Mouse (Mus musculus) layer of hippocampus, adult 8-10 months (tissue): Measurements from ENCODE around the gene Yars. TPM values are rescaled to one million over a fixed set of nuclear protein-coding genes. Genes with fewer than 3 reads are reported as not detected.
A peak's percentile ranks its signal among the peaks of the same experiment; 100 is the strongest.

Experiments
- DNase-seq, 2 experiments: peaks; one replicate each; pipeline ENCODE4 v3.0.0; 2022; ENCODE audit warnings: low spot score in 2 of 2
- total RNA-seq, 4 experiments: library from RNA; stranded (reverse); gene quantifications; 2 replicates each; pipeline ENCODE4 v1.2.4; 2022

The Yars gene
- total RNA-seq, 4 experiments from 2014 or later = 85.5 to 91.6 (median 87.1) TPM

GRCm38 (mm10) chr4:129227170-129227984 is 37.8 kb downstream of the Yars start:
- no peak for DNase-seq

DNA sequence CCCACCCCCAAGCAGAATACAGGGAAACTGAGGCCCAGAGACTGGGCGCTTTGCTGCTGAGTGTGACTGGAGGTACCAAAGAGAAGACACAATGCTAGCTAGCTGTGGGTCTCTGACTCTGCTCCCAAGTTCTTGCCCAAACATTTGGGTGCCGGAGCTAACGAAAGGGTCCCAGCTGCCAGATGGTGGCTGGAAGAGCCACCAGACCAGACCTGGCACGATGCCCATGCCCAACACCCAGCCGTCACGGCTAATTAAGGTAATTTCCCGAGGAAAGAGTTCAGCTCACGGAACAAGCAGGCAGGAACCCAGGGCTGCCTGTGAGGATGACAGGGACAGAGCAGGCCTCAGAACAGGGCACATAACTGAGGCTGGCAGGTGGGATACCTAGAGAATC is 38.4 kb downstream of the Yars start:
- no peak for DNase-seq

GRCm38 (mm10) chr4:129230926-129231325 is 41.4 kb downstream of the Yars start:
- DNase-seq = no peak

GRCm38 (mm10) chr4:129231594-129232450 is 42.3 kb downstream of the Yars start:
- no peak for DNase-seq

- no peak for DNase-seq
These were observed 43.2 kb downstream of the Yars start for GRCm38 (mm10) chr4:129232561-129233360.

- DNase-seq = no peak
These were observed 44.9 kb downstream of the Yars start for GRCm38 (mm10) chr4:129234488-129234887.

DNA sequence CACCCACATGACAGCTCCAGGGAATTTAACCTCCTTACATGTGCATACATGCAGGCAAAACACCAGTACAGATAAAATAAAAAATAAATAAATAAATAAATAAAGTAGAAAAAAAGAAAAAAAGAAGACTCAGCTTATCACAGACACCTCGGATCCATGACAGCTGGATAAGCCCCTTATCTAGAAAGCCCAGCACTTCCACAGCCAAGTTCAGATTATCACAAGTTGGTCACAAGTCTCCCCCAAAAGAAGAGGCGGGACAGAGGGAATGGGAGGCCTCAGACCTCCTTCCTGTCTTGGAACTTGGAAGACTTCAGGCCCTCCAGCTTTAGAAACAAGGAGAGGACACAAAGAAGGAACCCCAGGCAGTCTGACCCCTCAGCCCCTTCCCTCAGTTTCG is 45.6 kb downstream of the Yars start:
- no peak for DNase-seq

DNA sequence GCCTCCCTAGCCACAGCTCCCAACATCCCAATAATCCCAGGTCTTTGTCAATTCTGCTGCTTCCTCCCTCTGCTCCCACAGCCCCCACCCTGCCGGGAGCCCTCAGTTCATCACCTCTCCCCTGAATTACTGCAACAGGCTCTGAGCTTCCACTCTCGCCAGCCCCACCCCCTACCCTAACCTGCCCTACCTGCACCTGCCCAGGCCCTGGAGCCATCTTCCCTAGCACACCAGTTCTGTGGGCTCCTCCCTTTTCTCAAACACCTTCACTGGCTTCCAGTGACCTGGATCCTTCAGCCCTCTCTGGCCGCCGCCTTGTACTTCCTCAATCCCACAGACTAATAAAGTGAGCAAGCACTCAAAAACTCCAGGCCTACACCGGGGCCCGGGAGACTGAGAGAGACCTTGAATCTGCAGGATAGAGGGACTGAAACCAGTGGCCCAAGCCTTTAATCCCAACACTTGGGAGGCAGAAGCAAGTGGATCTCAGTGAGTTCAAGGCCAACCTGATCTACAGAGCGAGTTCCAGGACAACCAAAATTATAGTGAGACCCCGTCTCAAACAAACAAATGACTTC is 46.8 kb downstream of the Yars start:
- DNase-seq = no peak

DNA sequence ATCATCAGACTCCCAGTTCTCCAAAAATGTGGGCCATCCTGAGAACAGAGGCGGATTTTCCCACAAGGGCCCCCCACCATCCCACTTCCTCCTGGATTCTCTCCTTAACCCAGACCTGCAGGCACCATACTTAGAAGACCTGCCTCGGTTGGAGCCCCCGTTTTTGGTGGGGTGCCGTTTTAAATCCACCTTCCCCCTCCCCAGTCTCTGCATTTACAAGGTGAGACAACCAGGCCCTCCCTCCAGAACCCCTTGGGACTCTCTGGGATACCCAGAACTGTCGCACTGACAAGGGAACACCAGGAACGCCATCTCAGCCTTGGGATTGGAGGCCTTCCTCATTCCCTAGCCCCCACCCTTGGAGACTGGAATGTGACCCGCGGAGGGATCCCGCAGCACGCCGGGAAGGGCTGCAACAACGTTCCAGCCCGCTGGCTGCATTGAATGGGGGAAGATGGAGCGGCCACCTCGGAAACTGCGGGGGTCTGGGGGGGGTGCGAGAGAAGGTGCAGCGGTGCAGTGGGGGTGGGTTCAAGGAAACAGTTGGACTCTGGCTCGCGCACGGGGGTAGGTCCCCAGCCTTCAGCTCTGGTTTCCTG is 48.4 kb downstream of the Yars start:
- no peak for DNase-seq

DNA sequence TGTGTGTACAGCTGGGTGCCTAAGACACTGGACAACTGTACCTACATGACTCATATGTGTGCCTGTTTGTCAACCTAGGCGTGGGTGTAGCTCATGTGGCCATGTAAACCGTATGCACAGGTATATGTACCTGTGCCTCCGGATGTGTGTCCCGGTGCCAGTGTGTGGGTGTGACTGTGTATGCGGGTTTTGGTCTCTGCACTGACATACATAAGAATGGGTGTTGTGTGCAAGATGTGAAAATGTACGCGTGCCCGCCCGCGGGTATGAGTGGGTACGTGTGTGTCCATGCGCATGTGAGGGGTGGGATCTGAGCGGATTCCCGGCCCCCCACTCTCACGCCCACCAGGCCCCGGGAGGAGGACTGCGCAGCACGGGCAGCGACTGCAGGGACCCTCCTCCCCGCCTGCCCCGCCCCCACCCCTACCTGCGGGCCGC is 49.0 kb downstream of the Yars start:
- DNase-seq = peak in 1 of 2 experiments; percentile 26

DNA sequence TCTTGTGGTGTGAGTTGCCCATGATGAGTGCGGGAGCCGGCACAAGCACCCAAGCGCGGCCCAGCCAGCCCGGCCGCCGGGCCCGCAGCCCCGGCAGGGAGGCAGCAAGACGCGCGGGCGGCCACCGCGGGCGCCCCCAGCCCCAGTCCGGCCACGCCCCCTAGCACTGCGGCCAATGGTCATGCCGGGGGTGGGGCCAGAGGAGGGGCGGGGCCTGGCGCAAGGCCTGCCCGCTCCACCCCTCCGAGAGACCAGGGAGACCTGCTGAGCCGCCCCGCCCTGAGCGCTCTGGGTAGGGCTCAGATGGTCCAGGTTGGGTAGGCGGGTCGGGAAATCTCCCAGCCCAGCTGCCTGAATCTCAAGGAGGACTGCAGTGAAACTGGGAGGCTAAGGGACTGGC is 49.5 kb downstream of the Yars start:
- DNase-seq = peak; percentile 51 to 54

GRCm38 (mm10) chr4:129241898-129242297 is 52.3 kb downstream of the Yars start:
- DNase-seq = no peak

GRCm38 (mm10) chr4:129242327-129242726 is 52.8 kb downstream of the Yars start:
- DNase-seq = no peak

DNA sequence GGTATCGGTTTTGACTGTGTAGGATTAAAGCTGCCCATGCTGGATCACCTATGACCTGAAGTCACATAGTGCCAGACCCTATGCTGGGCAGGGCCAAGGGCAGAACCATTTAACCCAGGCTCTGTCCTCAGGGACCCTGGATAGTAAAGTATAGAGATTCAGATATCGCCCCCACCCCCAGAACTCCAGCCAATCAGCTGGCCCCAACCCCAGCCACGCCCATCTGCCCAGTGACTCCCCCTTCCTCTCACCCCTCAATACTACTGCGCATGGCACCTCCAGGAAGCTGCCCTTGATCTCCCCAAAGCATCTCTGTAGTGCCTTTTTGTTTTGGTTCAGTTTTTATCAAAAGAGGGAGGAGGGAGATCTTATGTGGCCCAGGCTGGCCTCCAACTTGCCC is 53.2 kb downstream of the Yars start:
- DNase-seq = no peak

GRCm38 (mm10) chr4:129244802-129245201 is 55.2 kb downstream of the Yars start:
- DNase-seq = no peak

DNA sequence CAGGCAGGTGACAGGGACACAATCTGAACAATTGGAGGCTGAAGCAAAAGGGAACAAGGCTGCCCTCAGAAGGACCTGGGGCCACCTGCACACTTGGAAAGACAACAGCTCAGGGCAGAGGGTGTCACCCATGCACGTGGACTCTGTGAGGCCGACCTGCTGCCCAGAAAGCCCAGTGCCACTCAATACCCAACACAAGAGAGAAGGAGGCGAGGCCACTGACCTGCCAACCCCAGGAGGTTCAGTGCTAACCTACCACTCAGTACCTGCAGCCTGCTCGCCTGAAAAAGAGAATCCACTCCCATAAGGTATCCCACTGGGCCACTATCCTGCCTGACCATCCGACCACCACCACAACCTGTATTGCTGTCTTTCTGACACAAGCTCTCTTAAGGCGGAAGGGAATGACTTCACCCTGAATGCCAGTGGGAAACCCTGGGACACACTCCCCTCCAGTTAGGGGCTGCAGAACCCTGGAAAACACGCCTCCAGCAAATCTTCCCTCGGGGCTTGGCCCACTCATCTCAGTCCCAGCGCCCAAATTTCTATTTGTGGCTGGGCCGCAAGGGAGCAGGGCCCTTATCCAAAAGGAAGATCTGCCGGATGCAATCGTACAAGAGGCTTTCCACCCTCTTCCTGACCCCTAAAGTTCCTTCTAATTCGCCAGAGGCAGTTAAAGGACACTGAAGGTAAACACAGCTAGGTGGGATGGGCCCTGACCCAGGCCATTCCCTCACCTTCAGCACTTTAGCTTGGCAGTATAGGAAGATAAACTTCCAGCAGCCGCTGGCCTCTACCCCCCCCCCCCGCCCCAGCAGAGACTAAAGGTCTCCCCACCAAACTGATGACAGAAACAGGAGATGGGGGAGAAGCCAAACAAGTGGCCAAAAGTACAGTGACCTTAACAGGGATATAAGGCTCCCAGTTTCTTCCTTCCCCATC is 57.1 kb downstream of the Yars start:
- DNase-seq = no peak

DNA sequence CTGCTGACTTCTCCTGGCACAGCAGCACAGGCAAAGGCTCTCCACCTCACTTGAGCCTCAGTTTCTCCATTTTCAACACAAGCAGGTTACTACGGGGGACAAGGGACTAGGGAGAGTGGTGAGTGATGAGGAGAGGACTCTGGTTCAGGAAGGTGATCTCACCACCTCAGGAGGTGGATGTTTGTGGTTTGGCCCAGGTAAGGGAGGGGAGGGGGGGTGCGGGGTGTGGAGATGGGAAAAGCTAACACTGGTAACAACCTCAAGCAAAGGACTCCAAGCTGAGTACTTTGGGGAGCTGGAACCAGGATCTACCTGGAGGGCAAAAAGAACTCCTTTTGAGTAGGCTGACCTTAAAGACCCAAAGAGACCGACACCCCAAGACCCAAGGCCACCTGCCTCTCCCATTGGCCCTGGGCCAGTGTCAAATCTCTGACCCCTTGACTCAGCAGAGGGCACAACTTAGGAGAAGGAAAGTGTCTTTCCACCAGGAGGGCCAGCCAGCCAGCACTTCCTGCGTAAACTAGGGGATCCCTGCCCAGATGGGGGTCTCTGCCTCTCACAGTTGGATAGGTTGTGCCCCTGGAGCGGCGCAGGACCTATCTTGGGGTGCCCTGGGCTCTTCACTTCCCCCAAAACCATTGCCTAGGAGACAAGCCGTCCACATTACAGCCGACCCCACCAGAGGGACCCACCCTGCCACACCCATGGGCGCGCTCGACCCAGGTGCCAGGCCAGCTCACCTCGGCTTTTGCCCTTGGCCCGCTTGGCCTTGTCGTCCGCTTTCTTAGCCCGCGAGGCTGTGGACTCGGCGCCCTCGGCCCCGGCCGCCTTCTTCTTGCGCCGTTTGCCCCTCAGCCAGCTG is 58.1 kb downstream of the Yars start:
- DNase-seq = no peak

DNA sequence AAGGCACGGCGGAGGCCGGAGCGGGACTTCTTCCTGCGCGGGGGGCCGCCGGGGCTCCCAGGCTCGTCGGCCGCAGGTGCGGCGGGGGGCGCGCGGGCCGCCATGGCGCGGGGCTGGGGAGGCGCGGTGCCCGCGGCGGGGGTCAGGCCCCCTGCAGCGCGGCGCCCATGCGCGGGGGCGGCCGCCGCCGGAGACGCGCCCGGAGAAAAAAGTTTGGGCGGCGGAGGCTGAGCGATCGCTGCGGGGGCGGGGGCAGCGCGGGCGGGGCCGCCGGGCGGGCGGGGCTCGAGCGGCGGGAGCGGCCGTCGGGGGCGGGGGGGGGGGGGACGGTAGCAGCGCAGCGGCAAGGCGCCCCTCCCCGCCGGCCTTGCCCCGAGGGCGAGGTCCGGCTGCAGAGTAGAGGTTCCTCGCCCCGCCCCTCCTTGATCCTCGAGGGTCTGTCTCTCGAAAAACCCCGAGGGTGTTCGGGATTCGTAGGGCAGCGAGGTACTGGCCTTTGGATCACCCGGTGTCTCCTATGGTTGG is 58.7 kb downstream of the Yars start:
- DNase-seq = no peak

DNA sequence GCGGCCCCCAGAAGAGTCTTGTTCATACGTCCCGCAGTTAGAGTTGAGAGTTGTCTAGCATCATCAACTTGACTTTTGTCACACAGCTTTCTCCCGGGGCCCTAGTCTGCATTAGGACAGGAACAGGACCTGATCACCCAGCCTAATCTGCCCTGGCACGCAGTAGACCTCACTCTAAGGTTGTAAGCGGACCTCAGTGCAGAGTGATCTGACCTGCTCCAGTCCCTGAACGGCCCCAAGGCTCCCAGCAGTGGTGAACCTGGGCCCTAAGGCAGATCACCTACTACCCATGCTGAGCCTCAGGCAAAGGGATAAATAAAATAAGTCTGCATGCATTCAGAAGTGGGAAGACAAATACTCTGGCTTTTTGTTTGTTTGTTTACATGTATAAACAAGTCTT is 59.7 kb downstream of the Yars start:
- no peak for DNase-seq
